Mouse (Mus musculus): Measurements from ENCODE around the gene Yif1a.
"Not testable (repeated sequence)": the region's sequence is repeated elsewhere in the genome, so short reads cannot be mapped to it uniquely, and the experiment has no call there.

The Yif1a gene

GRCm38 (mm10) chr19:5085145-5085863 lies 3.0 kb upstream of the Yif1a start, which contains the start of gene Tmem151a:
Gene Tmem151a (minus strand): TSS chr19:5085531.
- no peak for DNase-seq (ENCODE audit: low spot score in 2 of 2)

DNA sequence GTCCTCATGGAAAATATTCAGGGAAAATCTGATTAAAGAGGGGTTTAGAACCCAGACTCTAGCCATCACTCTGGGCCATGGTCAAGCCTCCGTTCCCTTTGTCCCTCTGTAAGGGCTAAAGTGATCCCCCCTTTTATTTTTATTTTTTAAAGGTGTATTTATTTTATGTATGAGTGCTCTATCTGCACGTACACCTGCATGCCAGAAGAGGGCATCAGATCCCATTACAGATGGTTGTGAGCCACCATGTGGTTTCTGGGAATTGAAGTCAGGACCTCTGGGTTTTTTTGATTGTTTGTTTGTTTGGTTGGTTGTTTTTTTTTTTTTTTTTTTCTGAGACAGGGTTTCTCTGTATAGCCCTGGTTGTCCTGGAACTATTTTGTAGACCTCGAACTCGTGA lies 1.8 kb upstream of the Yif1a start:
- DNase-seq (ENCODE audit: low spot score in 2 of 2) = not testable (repeated sequence)

GRCm38 (mm10) chr19:5089324-5089723 lies 986 bp downstream of the Yif1a start:
- no peak for DNase-seq (ENCODE audit: low spot score in 2 of 2)

GRCm38 (mm10) chr19:5092083-5092482 lies 3.7 kb downstream of the Yif1a start:
- DNase-seq (ENCODE audit: low spot score in 2 of 2) = no peak

DNA sequence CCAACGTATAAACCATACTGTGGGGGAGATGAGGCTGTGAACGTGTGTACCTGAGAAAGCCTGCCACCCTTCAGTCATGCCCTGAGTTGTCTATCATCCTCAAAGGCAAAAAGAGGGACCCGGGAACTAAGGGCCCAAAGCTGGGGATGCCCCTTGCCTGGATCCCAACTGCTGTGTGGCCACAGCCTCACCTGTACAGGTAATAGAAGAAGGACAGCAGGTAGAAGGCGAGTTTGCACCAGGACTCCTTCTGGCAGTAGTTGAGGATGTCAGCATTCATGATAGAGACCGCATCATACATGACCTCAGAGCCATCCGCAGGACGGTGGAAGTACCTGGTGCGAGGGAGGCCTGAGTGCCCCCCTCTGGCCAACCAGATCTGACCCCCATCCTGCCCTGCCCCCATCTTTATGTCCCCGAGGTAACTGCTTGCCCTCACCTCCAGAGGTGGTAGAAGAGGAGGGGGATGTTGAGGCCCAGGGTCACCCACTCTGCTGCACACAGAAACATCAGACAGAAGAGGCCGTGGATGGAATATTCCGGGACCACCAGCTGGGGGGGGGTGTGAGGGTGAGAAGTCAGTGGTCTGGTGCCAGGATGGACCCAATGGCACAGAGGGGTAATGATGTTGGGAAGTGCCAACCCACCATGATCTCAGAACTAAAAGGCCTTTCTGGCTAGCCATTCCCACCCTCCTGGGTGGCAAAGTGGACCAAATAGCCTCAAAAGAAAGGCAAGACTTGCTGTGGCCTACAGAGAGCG lies 5.3 kb downstream of the Yif1a start:
- no peak for DNase-seq (ENCODE audit: low spot score in 2 of 2)

- DNase-seq (ENCODE audit: low spot score in 2 of 2) = peak; percentile 96 to 97
These were observed 5.9 kb downstream of the Yif1a start for GRCm38 (mm10) chr19:5094243-5094632.

DNA sequence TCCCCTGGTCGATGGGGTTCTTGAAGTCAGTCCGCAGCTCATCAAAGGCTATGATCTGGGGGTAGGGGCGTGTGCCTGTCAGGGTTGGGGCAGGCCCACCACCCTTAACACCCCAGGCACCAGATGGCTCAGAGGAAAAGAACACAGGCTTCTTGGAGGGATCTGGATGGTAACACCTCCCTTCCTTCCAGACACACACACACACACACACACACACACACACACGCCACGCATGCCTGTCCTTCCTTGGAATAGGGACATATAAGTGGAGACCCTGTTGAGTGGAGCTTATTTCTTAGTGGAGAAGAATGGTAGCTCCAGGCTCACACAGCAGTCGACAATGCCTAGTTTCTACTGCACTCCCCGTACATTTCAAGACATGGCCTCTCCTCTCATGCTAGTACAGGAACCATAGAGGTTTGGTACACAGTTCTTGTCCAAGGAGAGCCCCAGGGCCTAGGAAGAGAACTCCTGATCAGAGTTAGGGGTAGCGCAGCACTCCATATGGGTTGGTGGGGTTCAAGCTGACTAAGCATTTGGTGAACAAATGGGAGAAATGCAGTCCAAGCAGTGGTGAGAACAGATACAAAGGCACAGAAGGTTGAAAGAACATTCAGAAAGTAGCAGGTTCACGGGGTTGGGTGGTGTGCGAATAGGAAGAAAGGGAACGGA lies 6.5 kb downstream of the Yif1a start:
- DNase-seq (ENCODE audit: low spot score in 2 of 2) = no peak

DNA sequence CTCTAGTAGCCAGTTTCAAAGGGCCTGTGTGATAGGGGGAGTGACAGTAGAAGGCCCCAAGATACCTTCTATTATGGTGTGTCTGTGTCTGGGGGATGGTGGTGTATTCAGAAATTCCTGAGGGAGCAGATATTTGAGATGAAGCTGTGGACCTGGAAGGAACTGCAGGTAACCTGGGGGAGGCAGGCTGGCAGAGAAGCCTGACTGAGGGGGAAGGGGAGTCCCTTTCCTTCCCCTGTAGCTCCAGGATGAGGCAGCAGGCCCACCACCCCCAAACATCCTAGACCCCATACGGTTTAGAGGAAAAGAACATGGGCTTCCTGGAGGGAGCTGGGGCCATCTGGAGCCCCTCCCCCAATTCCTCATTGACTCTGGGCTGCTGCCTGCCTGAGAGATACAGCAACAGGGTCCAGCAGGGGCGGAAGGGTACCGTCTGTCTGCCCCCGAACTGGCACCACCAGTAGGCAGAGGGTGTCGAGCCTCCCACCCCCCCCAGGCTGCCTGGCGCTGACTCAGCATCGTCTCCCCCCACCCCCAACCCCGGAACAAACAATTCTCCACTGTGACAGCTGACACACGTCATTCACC lies 7.6 kb downstream of the Yif1a start:
- DNase-seq (ENCODE audit: low spot score in 2 of 2) = no peak

GRCm38 (mm10) chr19:5097521-5098362 lies 9.4 kb downstream of the Yif1a start:
- DNase-seq (ENCODE audit: low spot score in 2 of 2) = no peak

DNA sequence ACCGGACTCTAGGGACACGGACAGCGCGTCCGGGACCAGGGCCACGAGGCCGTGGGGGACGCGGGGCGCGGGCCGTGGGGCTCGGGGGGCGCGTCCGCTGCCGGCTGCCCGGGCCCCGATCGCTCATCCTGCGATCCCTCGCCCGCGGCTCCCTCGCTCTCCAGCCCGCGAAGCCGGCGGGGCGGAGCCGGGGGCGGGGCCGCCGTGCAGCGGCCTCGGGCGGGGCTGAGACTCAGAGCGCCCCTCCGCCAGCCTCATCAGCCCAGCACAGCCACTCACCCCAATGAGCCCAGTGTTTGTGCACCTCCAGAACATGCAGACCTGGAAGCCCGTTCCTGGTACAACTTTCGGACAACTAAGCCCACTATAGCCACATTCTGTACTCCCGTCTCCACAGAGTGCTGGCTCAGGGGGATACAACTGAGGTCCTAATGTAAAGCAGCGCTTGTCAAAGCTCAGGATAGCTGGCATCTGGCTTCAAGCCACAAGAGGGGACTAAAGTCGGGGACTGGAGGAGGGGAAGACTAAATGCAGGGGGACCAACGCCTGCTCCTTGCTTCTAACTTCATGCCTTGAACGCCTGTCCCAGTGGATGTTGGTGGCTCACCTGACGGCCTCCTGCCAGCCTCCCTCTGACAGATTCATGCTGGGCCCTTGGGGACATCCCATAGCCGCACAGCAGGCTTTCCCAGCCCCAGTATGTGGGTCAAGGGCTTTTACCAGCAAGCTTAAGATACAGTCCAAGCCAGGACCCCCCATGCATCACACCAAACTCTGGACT lies 10.2 kb downstream of the Yif1a start, which contains the start of gene Cnih2:
Gene Cnih2 (minus strand): TSS at position 159 of the 781 bp plus-strand sequence.
- DNase-seq (ENCODE audit: low spot score in 2 of 2) = no peak

GRCm38 (mm10) chr19:5106074-5106473 lies 17.7 kb downstream of the Yif1a start:
- no peak for DNase-seq (ENCODE audit: low spot score in 2 of 2)

- DNase-seq (ENCODE audit: low spot score in 2 of 2) = peak; percentile 97 to 98
These were observed 18.4 kb downstream of the Yif1a start, which contains the start of gene Rab1b for GRCm38 (mm10) chr19:5106731-5107191. Gene Rab1b (minus strand): TSS chr19:5107072.

GRCm38 (mm10) chr19:5107556-5108270 lies 19.4 kb downstream of the Yif1a start:
- peak in 1 of 2 experiments; percentile 17 for DNase-seq (ENCODE audit: low spot score in 2 of 2)

DNA sequence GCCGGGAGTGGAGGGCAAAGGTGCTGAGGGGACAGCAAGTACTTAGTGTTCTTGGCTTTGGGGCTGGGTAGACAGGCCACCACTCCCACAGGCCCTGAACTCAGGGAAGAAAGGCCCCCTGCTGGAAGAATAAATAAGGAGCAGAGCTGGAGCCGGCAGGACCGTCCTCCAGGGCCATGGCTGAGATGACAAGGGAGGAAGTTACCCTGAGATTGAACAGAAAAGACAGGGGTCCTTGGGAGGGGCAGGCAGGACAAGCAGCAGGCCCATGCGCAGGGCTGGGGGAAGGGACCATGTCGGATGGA lies 19.9 kb downstream of the Yif1a start:
- peak in 1 of 2 experiments; percentile 46 for DNase-seq (ENCODE audit: low spot score in 2 of 2)

DNA sequence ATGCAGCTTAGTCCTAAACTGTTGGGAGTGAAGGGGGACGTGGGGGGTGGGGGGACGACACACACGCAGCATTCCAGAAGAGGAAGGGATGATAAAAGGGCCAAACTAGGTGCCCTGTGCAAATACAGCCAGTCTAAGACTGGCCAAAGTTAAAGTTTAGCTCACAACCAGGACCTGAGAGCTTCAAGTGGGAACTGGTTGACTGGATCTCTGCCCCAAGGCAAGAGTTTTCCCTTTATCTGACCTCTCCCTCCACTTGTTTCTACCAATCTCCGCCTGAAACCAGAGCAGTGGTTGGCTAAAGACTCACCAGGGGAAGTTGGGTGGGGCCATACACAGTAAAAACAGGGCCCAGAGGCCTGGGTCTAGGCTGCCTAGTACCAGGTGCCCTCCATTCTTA lies 20.4 kb downstream of the Yif1a start:
- no peak for DNase-seq (ENCODE audit: low spot score in 2 of 2)

- no peak for DNase-seq (ENCODE audit: low spot score in 2 of 2)
These were observed 21.5 kb downstream of the Yif1a start for GRCm38 (mm10) chr19:5109659-5110453.

GRCm38 (mm10) chr19:5113783-5114182 lies 25.4 kb downstream of the Yif1a start:
- no peak for DNase-seq (ENCODE audit: low spot score in 2 of 2)

GRCm38 (mm10) chr19:5117494-5118383 lies 29.4 kb downstream of the Yif1a start:
- DNase-seq (ENCODE audit: low spot score in 2 of 2) = peak; percentile 79 to 88

Data from frontal cortex, postnatal 10 days (tissue).